Mouse (Mus musculus) gastrocnemius, postnatal 14 days (tissue): ENCODE data around the gene Hsfy2. TPM values are rescaled to one million over a fixed set of nuclear protein-coding genes. Genes with fewer than 3 reads are reported as not detected.

ENCODE experiments used
- DNase-seq: peaks from one replicate; pipeline ENCODE4 v3.0.0; 2021; ENCODE audit warnings: mixed read lengths
- intact Hi-C: fragments of 180-260 bp; cut with DNase I; formaldehyde crosslinking; loops from one replicate; pipeline ENCODE4 v1.15.1; 2025; ENCODE audit warnings: low total_unique reads
- long read RNA-seq, 2 experiments: library from polyadenylated mRNA; stranded (forward); transcript quantifications; one replicate each; pipeline ENCODE4 v2.0.0; 2021
- total RNA-seq, 2 experiments: library from RNA; stranded (reverse); gene quantifications; 2 replicates each; pipeline ENCODE4 v1.2.3; 2021

Gene Hsfy2
- total RNA-seq: not detected
- long read RNA-seq, experiment 1: 0 reads
- long read RNA-seq, experiment 2: 0 reads

DNA sequence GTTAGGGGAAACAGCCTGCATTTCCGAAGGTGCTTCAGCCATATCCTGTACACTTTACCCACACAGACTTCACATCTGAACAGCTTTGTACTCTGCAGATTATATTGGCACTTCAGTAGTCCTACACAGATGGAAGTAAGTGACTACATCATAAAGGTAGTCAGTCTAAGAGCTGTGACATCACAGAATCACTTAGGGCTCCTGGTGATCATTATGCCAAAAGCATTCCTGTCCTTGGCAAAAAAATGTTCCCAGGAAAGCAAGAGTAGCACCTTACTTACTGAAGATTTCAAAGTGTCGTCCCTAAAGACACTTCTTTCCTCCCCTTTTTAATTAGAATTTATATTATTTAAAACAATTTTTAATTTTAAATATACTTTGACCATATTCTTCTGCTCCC, at the start of gene Hsfy2:
Gene Hsfy2, minus strand, starts transcription at position 101 of the 400 bp plus-strand sequence.
- intact Hi-C loops: no loop called here
- no peak for DNase-seq

GRCm38 (mm10) chr1:56685053-56685557, 47.9 kb upstream of the Hsfy2 start:
- no peak for DNase-seq
- intact Hi-C loops: no loop called here

GRCm38 (mm10) chr1:56684512-56684911, 47.3 kb upstream of the Hsfy2 start:
- no peak for DNase-seq
- intact Hi-C loops: no loop called here

DNA sequence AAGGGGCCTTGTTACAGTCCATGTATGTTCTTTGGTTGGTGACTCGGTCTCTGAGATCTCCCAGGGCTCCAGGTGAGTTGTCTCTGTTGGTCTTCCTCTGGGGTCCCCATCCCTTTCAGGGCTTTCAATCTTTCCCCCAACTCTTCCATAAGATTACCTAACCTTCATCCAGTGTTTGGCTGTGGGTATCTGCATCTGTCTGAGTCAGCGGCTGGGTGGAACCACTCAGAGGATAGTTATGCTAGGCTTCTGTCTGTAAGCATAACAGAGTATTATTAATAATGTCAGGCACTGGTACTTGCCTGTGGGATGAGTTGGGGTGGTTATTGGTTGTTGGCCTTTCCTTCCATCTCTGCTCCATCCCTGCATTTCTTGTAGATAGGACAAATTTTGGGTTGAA, 44.0 kb upstream of the Hsfy2 start:
- DNase-seq: no peak
- intact Hi-C loops: no loop called here

DNA sequence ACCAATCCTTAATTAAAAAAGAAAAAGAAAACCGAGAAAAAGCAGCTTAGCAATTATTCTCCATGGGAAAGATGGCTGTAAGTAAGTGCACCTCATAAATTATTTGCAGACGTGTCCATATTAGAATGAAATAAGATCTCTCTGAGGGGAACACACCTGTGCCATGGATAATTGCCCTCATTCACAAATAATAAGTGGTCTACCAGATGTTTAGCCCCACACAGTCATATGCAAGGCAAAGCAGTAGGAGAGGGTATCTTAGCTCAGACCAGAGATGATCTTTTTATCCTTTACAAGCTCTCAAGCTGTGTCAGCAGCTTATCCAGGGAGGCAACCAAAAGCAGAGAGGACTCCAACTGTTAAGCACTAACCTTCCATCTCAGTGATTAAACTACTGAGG, 38.0 kb upstream of the Hsfy2 start:
- no peak for DNase-seq
- intact Hi-C loops: no loop called here

- intact Hi-C loops: no loop called here
- DNase-seq: no peak
Measured at GRCm38 (mm10) chr1:56674601-56675000, 37.4 kb upstream of the Hsfy2 start.

- no peak for DNase-seq
- intact Hi-C loops: no loop called here
Measured at GRCm38 (mm10) chr1:56671241-56671945, 34.2 kb upstream of the Hsfy2 start.

DNA sequence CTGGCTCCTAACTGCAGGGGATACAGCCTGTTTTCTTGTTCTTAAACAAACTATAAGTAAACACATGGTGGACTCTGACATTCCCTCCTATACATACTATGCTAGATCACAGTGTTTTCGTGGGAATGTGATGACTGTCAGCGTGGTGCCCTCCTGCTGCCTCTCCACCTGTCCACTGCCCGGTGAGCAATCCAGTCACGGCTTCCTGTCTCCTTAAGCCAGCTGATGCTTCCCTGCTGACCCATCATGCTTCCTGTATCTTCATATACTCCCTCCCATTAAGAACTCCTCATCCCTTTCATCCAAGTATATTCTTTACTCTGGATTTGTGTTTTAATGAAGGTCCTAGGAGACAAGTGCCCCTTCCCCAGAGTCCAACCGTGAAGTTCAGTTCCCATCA, 33.3 kb upstream of the Hsfy2 start:
- no peak for DNase-seq
- intact Hi-C loops: no loop called here

- intact Hi-C loops: no loop called here
- no peak for DNase-seq
Measured at GRCm38 (mm10) chr1:56664606-56665005, 27.4 kb upstream of the Hsfy2 start.

DNA sequence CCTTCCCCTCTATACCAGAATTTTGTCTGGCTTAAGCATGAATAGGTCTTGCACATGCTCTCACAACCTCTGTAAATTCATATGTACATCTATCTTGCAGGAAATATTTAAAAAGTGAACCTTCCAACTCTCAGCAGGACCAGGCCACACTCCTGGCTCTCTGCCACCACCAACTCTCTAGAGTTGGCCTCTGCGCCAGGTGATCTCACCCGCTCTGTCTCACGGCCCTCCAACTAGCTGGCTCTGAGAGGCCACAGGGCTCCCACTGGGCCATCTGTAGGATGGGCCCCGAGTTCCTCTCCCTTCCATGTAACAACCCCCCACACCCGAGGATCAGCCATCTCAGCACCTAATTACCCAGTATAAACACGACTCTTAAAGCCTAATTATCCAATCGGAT, 10.4 kb downstream of the Hsfy2 start:
- no peak for DNase-seq
- intact Hi-C loops: no loop called here

DNA sequence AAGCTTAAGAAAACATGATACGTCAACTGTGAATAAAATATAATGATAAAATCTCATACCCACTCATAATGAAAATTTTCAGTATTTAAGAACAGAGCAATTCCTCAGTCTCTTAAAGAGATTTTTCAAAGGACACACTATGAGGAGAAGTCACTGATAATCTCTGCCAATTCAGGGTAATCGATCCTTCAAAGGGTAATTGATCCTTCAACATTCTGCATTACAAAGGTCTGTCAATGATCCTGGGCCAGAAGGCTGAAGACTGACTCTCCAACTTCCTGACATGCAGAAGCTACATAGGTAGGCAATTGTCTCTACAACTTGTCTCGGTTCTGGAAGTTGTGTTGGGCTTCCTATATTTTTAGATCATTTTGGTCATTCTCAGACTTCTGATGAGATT, 12.9 kb downstream of the Hsfy2 start:
- intact Hi-C loops: no loop called here
- no peak for DNase-seq

DNA sequence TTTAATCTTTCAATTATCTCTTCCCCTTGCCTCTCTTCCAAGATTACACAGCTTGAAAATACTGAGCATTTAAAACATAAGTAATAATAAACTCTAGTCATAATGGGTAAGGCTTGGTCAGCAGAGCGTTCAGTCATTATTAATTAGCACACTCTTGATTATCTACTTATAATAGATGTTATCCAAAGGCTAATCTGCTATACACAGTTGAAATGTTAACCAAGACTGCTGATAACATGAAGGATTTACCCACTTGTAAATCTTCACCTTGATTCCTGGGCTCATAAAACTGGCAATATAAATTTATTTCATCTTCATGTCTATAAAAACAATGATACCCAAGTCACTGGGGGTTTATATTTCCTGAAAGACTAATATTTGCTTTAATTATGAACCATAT, 24.9 kb downstream of the Hsfy2 start:
- DNase-seq: no peak
- intact Hi-C loops: no loop called here
